Mouse (Mus musculus) heart, adult 2 months (tissue): ENCODE results near the gene Tmem132d. TPM values are rescaled to one million over a fixed set of nuclear protein-coding genes. Genes with fewer than 3 reads are reported as not detected.

Source experiments
- DNase-seq, 2 experiments: peaks; one replicate each; pipeline ENCODE4 v3.0.0; 2021
- H3K27ac ChIP-seq: fragments of 200-600 bp; 2 replicates; pipeline ENCODE4 v1.8.1; 2022
- H3K27me3 ChIP-seq: fragments of 200-500 bp; 2 replicates; pipeline ENCODE4 v1.6.1; 2012; ENCODE audit warnings: mild to moderate bottlenecking, low read length, inconsistent platforms, mixed read lengths; ENCODE audit not compliant: control insufficient read depth, insufficient read depth
- H3K36me3 ChIP-seq: fragments of 200-500 bp; 2 replicates; pipeline ENCODE4 v1.6.1; 2012; ENCODE audit warnings: low read length, inconsistent platforms; ENCODE audit not compliant: control insufficient read depth, insufficient read depth
- H3K4me1 ChIP-seq: fragments of 200-500 bp; 2 replicates; pipeline ENCODE4 v1.6.1; 2011; ENCODE audit warnings: low read length; ENCODE audit not compliant: control insufficient read depth, insufficient read depth
- H3K4me3 ChIP-seq: fragments of 200-600 bp; 2 replicates; pipeline ENCODE4 v1.8.1; 2022
- H3K79me2 ChIP-seq: fragments of 200-500 bp; replicated peaks from 2 replicates; pipeline ENCODE4 v1.6.1; 2012; ENCODE audit warnings: mild to moderate bottlenecking, inconsistent platforms, low read length, moderate library complexity, mixed read lengths; ENCODE audit not compliant: control insufficient read depth, insufficient read depth
- H3K9ac ChIP-seq: fragments of 200-500 bp; 2 replicates; pipeline ENCODE4 v1.6.1; 2012; ENCODE audit warnings: low read depth, mild to moderate bottlenecking, control low read depth, inconsistent platforms, low read length, mixed read lengths
- CTCF ChIP-seq: fragments of 200-600 bp; IDR thresholded peaks from 2 replicates; pipeline ENCODE4 v1.8.1; 2022; ENCODE audit warnings: antibody characterized with exemption, mild to moderate bottlenecking, moderate library complexity
- EP300 ChIP-seq: fragments of 200-500 bp; IDR thresholded peaks from 2 replicates; pipeline ENCODE4 v1.6.1; 2011; ENCODE audit warnings: low read depth, low read length, control low read depth; ENCODE audit not compliant: insufficient read depth
- POLR2A ChIP-seq: fragments of 200-500 bp; IDR thresholded peaks from 2 replicates; pipeline ENCODE4 v1.6.1; 2011; ENCODE audit warnings: mild to moderate bottlenecking, low read depth, low read length, control low read depth; ENCODE audit not compliant: insufficient read depth
- WGBS: fragments of 180-500 bp; shearing (Covaris S2); methylation state at CpG from one replicate; pipeline ENCODE4 v1.1.7; 2018; 5-methylcytosine and 5-hydroxymethylcytosine counted together
- intact Hi-C: fragments of 180-260 bp; cut with DNase I; formaldehyde crosslinking; loops from one replicate; pipeline ENCODE4 v1.15.1; 2025
- polyA plus RNA-seq: library from polyadenylated mRNA; depleted of rRNA; stranded (reverse); fragments of >200 nt; gene quantifications from 2 replicates; pipeline ENCODE4 v1.2.3, GENCODE M21; 2012
- total RNA-seq, 2 experiments: library from RNA; stranded (reverse); gene quantifications; 2 replicates each; pipeline ENCODE4 v1.2.3; 2021

Tmem132d gene
- total and polyA plus RNA-seq, 3 experiments = 0.03 to 0.06 TPM; not detected in 1

DNA sequence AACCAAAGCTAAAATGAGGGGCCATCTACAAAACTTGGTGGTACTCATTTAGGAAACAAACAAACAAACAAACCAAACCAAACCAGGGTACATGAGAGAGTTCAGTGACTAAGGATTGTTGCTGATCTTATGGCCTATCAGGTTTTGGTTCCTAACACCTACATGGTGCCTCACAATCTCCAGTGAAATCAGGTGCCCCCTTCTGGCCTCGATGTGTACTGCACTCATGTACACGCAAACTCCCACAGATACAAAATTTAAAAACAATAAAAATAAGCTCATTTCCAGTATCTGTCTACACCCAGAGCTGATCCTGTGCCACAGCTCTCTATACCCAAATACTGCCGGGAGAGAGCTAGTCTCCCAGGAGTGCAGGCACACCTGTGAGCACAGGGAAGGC is 495.0 kb downstream of the Tmem132d start:
- Histone ChIP-seq H3K4me1 (no peaks in the 10 kb centered on the region), H3K27ac (no peak overlapping the region), H3K36me3 (no peaks in the 10 kb centered on the region), H3K9ac (no peak overlapping the region), H3K79me2 (no peaks in the 10 kb centered on the region), H3K27me3 (no peaks in the 10 kb centered on the region), H3K4me3 (no peak overlapping the region)
- DNase-seq = no peak
- intact Hi-C loops = no loop called here
- 70% methylated on average over 3 of the region's 3 CpGs for WGBS
- TF ChIP-seq CTCF (0 out of 2 replicates have a peak, but pooled peaks have one; percentile 14), EP300 (no peak)

DNA sequence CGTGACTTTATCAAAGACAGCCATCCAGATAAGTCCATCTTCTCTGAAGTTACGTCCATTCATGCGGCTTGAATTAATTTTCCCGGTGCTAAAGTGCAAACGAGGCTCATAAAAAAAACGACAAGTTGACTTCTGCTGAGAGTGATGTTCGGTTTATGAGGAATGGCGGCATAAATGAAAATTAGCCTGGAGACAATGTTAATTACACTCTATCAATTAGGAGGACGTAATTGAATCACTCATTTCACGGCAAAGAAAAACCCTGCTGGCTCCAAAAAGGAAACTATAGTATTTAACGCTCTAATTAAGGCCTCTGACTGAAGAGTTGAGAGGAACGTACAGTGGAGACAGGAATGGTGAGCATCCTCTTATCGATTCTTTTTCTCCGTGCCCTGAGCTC is 503.2 kb downstream of the Tmem132d start:
- H3K4me3 ChIP-seq = no peak overlapping the region
- no peaks in the 10 kb centered on the region for H3K79me2 ChIP-seq
- no peaks in the 10 kb centered on the region for H3K27me3 ChIP-seq
- DNase-seq = no peak
- intact Hi-C loops = no loop called here
- H3K4me1 ChIP-seq = no peaks in the 10 kb centered on the region
- H3K27ac ChIP-seq = no peak overlapping the region
- no peak for TF ChIP-seq POLR2A
- no peak for TF ChIP-seq EP300
- TF ChIP-seq CTCF = no peak
- H3K36me3 ChIP-seq = no peaks in the 10 kb centered on the region
- WGBS = 80% methylated on average over 14 of the region's 14 CpGs
- no peak overlapping the region for H3K9ac ChIP-seq

- TF ChIP-seq EP300 = no peak
- TF ChIP-seq CTCF = no peak
- no peak for TF ChIP-seq POLR2A
- no peaks in the 10 kb centered on the region for H3K36me3 ChIP-seq
- H3K79me2 ChIP-seq = no peaks in the 10 kb centered on the region
- intact Hi-C loops = no loop called here
- 60% methylated on average over 2 of the region's 2 CpGs for WGBS
- DNase-seq = no peak
- no peak overlapping the region for H3K4me3 ChIP-seq
- H3K9ac ChIP-seq = no peak overlapping the region
- H3K4me1 ChIP-seq = no peaks in the 10 kb centered on the region
- no peaks in the 10 kb centered on the region for H3K27me3 ChIP-seq
- H3K27ac ChIP-seq = no peak overlapping the region
Observed at GRCm38 (mm10) chr5:127926686-127927085, 506.2 kb downstream of the Tmem132d start.

- TF ChIP-seq POLR2A (no peak), CTCF (no peak), EP300 (no peak)
- intact Hi-C loops = no loop called here
- whole genome bisulfite sequencing = 68% methylated on average over 3 of the region's 3 CpGs
- H3K4me3 ChIP-seq = no peak overlapping the region
- H3K79me2 ChIP-seq = no peaks in the 10 kb centered on the region
- DNase-seq = no peak
- H3K9ac ChIP-seq = no peak overlapping the region
- no peaks in the 10 kb centered on the region for H3K36me3 ChIP-seq
- no peaks in the 10 kb centered on the region for H3K27me3 ChIP-seq
- H3K27ac ChIP-seq = no peak overlapping the region
- no peaks in the 10 kb centered on the region for H3K4me1 ChIP-seq
Observed at GRCm38 (mm10) chr5:127924106-127924505, 508.8 kb downstream of the Tmem132d start.

GRCm38 (mm10) chr5:127919171-127919570 is 513.7 kb downstream of the Tmem132d start:
- 59% methylated on average over 1 of the region's 1 CpGs for WGBS
- DNase-seq = no peak
- no peaks in the 10 kb centered on the region for H3K4me1 ChIP-seq
- no peak overlapping the region for H3K9ac ChIP-seq
- no peaks in the 10 kb centered on the region for H3K79me2 ChIP-seq
- intact Hi-C loops = no loop called here
- H3K4me3 ChIP-seq = no peak overlapping the region
- TF ChIP-seq POLR2A (no peak), CTCF (no peak), EP300 (no peak)
- no peak overlapping the region for H3K27ac ChIP-seq
- no peaks in the 10 kb centered on the region for H3K27me3 ChIP-seq
- no peaks in the 10 kb centered on the region for H3K36me3 ChIP-seq

DNA sequence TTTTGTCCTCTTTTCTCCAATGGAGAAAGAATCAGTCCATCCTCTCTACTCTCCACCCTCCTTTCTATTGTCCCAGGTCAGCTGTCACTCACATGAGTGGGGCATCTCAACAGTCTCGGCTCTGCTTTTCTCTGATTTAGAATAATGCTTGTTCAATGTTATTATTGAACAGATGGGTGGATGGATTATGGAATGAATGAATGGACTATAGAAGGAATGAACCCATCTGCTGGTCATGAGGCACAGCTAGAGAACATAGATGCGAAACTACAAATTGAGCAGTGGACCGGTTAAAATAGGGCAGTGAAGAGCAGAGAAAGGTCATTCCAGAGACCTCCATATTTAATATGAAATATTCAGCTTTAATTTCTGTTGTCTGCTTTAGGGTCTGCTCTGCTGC is 514.5 kb downstream of the Tmem132d start:
- H3K36me3 ChIP-seq = no peaks in the 10 kb centered on the region
- H3K27me3 ChIP-seq = no peaks in the 10 kb centered on the region
- intact Hi-C loops = no loop called here
- TF ChIP-seq CTCF (no peak), EP300 (no peak), POLR2A (no peak)
- WGBS = 82% methylated on average over 3 of the region's 3 CpGs
- H3K4me3 ChIP-seq = no peak overlapping the region
- H3K4me1 ChIP-seq = no peaks in the 10 kb centered on the region
- DNase-seq = no peak
- H3K9ac ChIP-seq = no peak overlapping the region
- H3K79me2 ChIP-seq = no peaks in the 10 kb centered on the region
- H3K27ac ChIP-seq = no peak overlapping the region

- 76% methylated on average over 11 of the region's 11 CpGs for WGBS
- Histone ChIP-seq H3K4me1 (no peaks in the 10 kb centered on the region), H3K9ac (no peak overlapping the region), H3K27ac (no peak overlapping the region), H3K79me2 (no peaks in the 10 kb centered on the region), H3K36me3 (no peaks in the 10 kb centered on the region), H3K4me3 (no peak overlapping the region), H3K27me3 (no peaks in the 10 kb centered on the region)
- DNase-seq = no peak
- no peak for TF ChIP-seq CTCF
- TF ChIP-seq EP300 = no peak
- no peak for TF ChIP-seq POLR2A
- intact Hi-C loops = no loop called here
Observed at GRCm38 (mm10) chr5:127914157-127914556, 518.7 kb downstream of the Tmem132d start.
